Mouse (Mus musculus) ES-Bruce4 (cell line): Measurements from ENCODE around the gene Ajuba. TPM values are rescaled to one million over a fixed set of nuclear protein-coding genes. Genes with fewer than 3 reads are reported as not detected.
A peak's percentile ranks its signal among the peaks of the same experiment; 100 is the strongest.

ENCODE experiments used
- H3K27ac ChIP-seq: 2 replicates; pipeline ENCODE4 v1.5.1; 2012; ENCODE audit warnings: low read length, inconsistent platforms; ENCODE audit not compliant: insufficient read depth
- H3K27me3 ChIP-seq: 2 replicates; pipeline ENCODE4 v1.6.1; 2012; ENCODE audit warnings: mild to moderate bottlenecking, low read length, inconsistent platforms; ENCODE audit not compliant: control insufficient read depth, poor library complexity, insufficient read depth, severe bottlenecking
- H3K36me3 ChIP-seq: 2 replicates; pipeline ENCODE4 v1.6.1; 2012; ENCODE audit warnings: inconsistent platforms, mild to moderate bottlenecking, low read length, moderate library complexity; ENCODE audit not compliant: control insufficient read depth, poor library complexity, insufficient read depth, severe bottlenecking
- H3K4me1 ChIP-seq: one replicate; pipeline ENCODE4 v1.8.1; 2011; ENCODE audit warnings: low read length; ENCODE audit not compliant: control insufficient read depth, insufficient read depth
- H3K4me3 ChIP-seq: 2 replicates; pipeline ENCODE4 v1.5.1; 2011; ENCODE audit warnings: low read depth, mild to moderate bottlenecking, low read length
- H3K9ac ChIP-seq: 2 replicates; pipeline ENCODE4 v1.6.1; 2012; ENCODE audit warnings: low read depth, mild to moderate bottlenecking, inconsistent platforms; ENCODE audit not compliant: poor library complexity, severe bottlenecking
- H3K9me3 ChIP-seq: replicated peaks from 2 replicates; pipeline ENCODE4 v1.6.1; 2012; ENCODE audit warnings: mild to moderate bottlenecking, low read length, inconsistent platforms; ENCODE audit not compliant: control insufficient read depth, poor library complexity, insufficient read depth, severe bottlenecking
- CTCF ChIP-seq: IDR thresholded peaks from one replicate; pipeline ENCODE4 v1.8.1; 2011; ENCODE audit warnings: low read depth, low read length
- EP300 ChIP-seq: IDR thresholded peaks from 2 replicates; pipeline ENCODE4 v1.6.1; 2011; ENCODE audit warnings: low read depth, low read length; ENCODE audit not compliant: insufficient read depth
- POLR2A ChIP-seq: IDR thresholded peaks from one replicate; pipeline ENCODE4 v1.8.1; 2011; ENCODE audit warnings: low read length; ENCODE audit not compliant: insufficient read depth
- polyA plus RNA-seq: library from polyadenylated mRNA; stranded (reverse); fragments of >200 nt; gene quantifications from 2 replicates; pipeline ENCODE4 v1.2.4, GENCODE M21; 2011; ENCODE audit warnings: low read depth; ENCODE audit not compliant: missing spikeins, insufficient read depth, insufficient read length

Ajuba gene
- polyA plus RNA-seq, 1 experiment, result 112 TPM

DNA sequence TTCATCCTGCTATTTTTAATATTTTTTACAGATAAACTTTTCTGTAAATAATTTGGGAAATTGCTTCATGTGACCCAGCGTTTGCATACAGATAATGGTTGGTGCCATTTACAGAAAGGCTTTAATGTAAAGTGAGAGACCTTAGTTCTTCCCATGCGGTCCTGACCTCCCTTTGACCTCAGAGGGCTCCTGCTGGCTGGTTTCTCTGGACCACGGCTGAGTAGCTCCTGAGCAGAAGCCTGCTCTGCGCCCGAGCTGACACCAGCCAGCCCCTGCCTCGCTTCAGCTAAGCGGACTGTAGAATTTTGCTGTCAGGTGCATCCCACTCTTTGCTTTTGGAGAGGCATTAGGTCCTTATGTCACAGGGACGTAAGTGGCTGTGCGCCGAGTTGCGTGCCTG is 36.6 kb downstream of the Ajuba start:
- Histone ChIP-seq H3K4me1 (peaks cover 3% of the 10 kb centered on the region), H3K27ac (no peak overlapping the region), H3K9ac (no peak overlapping the region), H3K9me3 (no peaks in the 10 kb centered on the region), H3K4me3 (no peak overlapping the region), H3K27me3 (no peaks in the 10 kb centered on the region), H3K36me3 (peaks cover 26% of the 10 kb centered on the region)
- TF ChIP-seq EP300 (no peak), POLR2A (no peak)

DNA sequence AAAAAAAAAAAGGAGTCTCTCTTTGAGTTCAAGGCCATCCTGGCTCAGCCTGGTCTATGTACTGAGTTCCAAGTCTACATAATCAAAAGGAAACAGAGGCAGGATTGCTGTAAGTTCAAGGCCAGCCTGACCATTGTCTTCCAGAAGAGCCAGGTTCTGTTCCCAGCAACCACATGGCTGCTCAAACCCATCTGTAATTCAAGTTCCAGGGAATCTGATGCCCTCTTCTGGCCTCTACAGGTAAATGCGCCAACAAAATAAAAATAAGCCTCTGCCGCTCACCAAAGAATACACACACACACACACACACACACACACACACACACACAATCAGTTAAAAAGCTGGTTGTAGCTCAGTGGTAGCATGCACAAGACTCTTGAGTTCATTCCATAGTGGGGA is 38.8 kb downstream of the Ajuba start:
- no peak overlapping the region for H3K9ac ChIP-seq
- TF ChIP-seq EP300 (no peak), CTCF (peak; percentile 18)
- H3K27ac ChIP-seq, result no peak overlapping the region
- peaks cover 14% of the 10 kb centered on the region for H3K36me3 ChIP-seq
- H3K9me3 ChIP-seq, result no peaks in the 10 kb centered on the region
- peaks cover 3% of the 10 kb centered on the region for H3K4me1 ChIP-seq
- H3K4me3 ChIP-seq, result no peak overlapping the region
- H3K27me3 ChIP-seq, result no peaks in the 10 kb centered on the region

DNA sequence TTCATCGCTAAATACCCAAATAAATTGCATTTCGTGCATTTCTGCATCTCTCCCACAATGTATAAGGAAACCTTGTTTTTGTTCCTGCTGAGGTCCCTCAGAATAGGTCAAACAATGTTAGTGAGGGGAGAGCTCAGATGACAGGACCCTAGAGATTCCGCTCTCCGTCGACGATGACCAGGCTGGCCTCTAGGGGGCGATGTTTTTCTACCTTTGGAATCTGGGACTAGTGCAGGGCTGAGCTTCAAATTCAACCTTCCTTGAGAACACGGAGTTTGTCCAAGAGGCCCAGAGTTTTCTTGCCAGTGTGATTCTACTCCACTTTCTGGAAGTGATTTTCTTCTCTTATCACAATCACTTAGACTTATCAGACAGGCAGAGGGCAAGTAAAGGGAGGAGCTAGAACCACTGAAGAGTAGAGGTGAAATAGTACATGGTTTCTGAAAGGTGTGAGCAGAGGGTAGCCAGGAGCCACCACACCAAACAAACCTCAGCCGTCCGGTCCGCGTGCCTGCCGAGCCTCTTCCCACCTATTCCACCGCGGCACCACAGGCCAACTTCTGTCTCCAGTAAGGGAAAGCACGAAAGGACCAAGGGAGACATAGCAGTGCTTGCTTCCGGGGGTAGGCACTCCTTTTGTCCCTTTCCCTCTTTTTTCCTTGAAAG is 48.8 kb downstream of the Ajuba start:
- Histone ChIP-seq H3K9ac (no peak overlapping the region), H3K9me3 (no peaks in the 10 kb centered on the region), H3K4me1 (peaks cover 1% of the 10 kb centered on the region), H3K4me3 (no peak overlapping the region), H3K36me3 (no peaks in the 10 kb centered on the region), H3K27me3 (no peaks in the 10 kb centered on the region; the same call in 1 of the 2 replicates), H3K27ac (no peak overlapping the region)
- TF ChIP-seq CTCF, result peak; percentile 86
- no peak for TF ChIP-seq EP300

DNA sequence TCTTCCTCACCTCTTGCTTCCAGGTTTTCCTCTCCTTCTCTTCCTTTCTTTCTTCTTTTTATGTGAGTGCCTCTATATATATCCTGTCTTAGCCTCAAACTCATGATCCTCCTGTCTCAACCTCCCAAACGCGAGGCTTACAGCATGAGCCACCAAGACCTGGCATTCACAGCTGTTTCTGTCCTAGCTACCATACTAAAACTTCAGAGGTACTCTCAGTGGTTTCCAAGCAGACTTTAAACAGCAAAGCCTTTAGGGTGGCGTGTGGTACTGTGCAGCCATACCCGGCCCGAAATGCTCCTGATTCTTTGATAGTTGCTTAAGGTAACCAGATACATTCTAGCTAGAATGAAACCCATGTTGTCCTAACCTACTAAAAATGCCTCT is 49.4 kb downstream of the Ajuba start:
- Histone ChIP-seq H3K36me3 (no peaks in the 10 kb centered on the region), H3K4me3 (no peak overlapping the region), H3K27ac (no peak overlapping the region), H3K9ac (no peak overlapping the region), H3K4me1 (peaks cover 1% of the 10 kb centered on the region), H3K27me3 (no peaks in the 10 kb centered on the region; the same call in 1 of the 2 replicates), H3K9me3 (no peaks in the 10 kb centered on the region)
- no peak for TF ChIP-seq EP300
- no peak for TF ChIP-seq POLR2A

- Histone ChIP-seq H3K4me3 (peak overlapping the region; percentile 23), H3K9me3 (no peaks in the 10 kb centered on the region), H3K36me3 (no peaks in the 10 kb centered on the region), H3K9ac (peak overlapping the region; percentile 46; the same call in 1 of the 2 replicates), H3K27me3 (no peaks in the 10 kb centered on the region; the same call in 1 of the 2 replicates), H3K4me1 (peaks cover 1% of the 10 kb centered on the region), H3K27ac (no peak overlapping the region)
- TF ChIP-seq EP300, result no peak
- TF ChIP-seq POLR2A, result no peak
- TF ChIP-seq CTCF, result no peak
Observed at GRCm38 (mm10) chr14:54527227-54528006, 49.9 kb downstream of the Ajuba start.

- TF ChIP-seq CTCF (peak; percentile 16), EP300 (no peak)
- Histone ChIP-seq H3K4me3 (no peak overlapping the region), H3K4me1 (peaks cover 1% of the 10 kb centered on the region), H3K9ac (no peak overlapping the region), H3K36me3 (no peaks in the 10 kb centered on the region), H3K27me3 (no peaks in the 10 kb centered on the region), H3K9me3 (no peaks in the 10 kb centered on the region), H3K27ac (no peak overlapping the region)
Observed at GRCm38 (mm10) chr14:54523600-54523999, 53.8 kb downstream of the Ajuba start.

Other genes with a start within 250 kb of the Ajuba start
- 86.1 and 96.4 TPM in 2 replicates for gene Oxa1l, start 216.7 kb downstream of the Ajuba start, polyA plus RNA-seq
- gene Slc7a7, start 159.8 kb downstream of the Ajuba start, polyA plus RNA-seq, result 46.6 and 47.7 TPM in 2 replicates
- 114 and 115 TPM in 2 replicates for gene Mrpl52, start 150.6 kb downstream of the Ajuba start, polyA plus RNA-seq
- 50.4 and 60.7 TPM in 2 replicates for gene Mmp14, start 145.9 kb downstream of the Ajuba start, polyA plus RNA-seq
- gene Lrp10, start 113.4 kb downstream of the Ajuba start, polyA plus RNA-seq, result 22.9 and 25.8 TPM in 2 replicates
- gene Rem2, start 101.5 kb downstream of the Ajuba start, polyA plus RNA-seq, result 2.6 and 4.0 TPM in 2 replicates
- gene Prmt5, start 60.0 kb downstream of the Ajuba start, polyA plus RNA-seq, result 165 and 183 TPM in 2 replicates
- 68.6 and 72.3 TPM in 2 replicates for gene Haus4, start 22.9 kb downstream of the Ajuba start, polyA plus RNA-seq
- 8.4 and 9.2 TPM in 2 replicates for gene 4931414P19Rik, start 28.4 kb upstream of the Ajuba start, polyA plus RNA-seq
- gene Psmb5, start 40.5 kb upstream of the Ajuba start, polyA plus RNA-seq, result 206 and 225 TPM in 2 replicates
- gene Psmb11, start 43.9 kb upstream of the Ajuba start, polyA plus RNA-seq, result 0.21 and 0.64 TPM in 2 replicates
- gene Gm17606, start 63.4 kb upstream of the Ajuba start, polyA plus RNA-seq, result not detected in 2 replicates
- gene Cdh24, start 63.8 kb upstream of the Ajuba start, polyA plus RNA-seq, result 6.0 and 6.4 TPM in 2 replicates
- 25.9 and 26.4 TPM in 2 replicates for gene 1700123O20Rik, start 108.7 kb upstream of the Ajuba start, polyA plus RNA-seq
- gene Acin1, start 109.4 kb upstream of the Ajuba start, polyA plus RNA-seq, result 299 and 323 TPM in 2 replicates
- 0.42 TPM in 1 of 2 replicates, not detected in the other for gene Gm29776, start 121.3 kb upstream of the Ajuba start, polyA plus RNA-seq
- gene Cebpe, start 134.6 kb upstream of the Ajuba start, polyA plus RNA-seq, result not detected in 2 replicates
- 2.0 and 2.3 TPM in 2 replicates for gene Slc7a8, start 204.4 kb upstream of the Ajuba start, polyA plus RNA-seq
- gene Rnf212b, start 236.6 kb upstream of the Ajuba start, polyA plus RNA-seq, result 0.66 and 1.5 TPM in 2 replicates